Mouse (Mus musculus): ENCODE measurements at regions not wholly inside any gene's neighbourhood (a gene's known extent, or its start where the extent isn't known, plus 50 kb on each side); places are given as distances from the start of the nearest gene placed in this dataset.

DNA sequence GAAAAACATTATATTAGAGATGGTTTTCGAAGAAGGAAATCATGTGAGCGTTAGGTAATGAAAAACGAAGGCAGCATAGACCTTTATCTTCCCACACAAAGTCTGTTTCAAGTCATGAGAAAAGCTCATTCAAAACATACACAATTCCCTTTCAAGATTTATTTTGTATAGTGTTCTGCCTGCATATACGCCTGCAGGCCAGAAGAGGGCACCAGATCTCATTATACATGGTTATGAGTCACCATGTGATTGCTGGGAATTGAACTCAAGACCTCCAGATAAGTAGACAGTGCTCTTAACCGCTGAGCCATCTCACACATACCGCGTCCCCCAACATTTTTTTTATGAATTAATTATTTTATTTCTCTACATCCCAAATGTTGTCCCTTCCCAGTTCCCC, 578.3 kb upstream of the Ccdc54 start:
- Histone ChIP-seq H3K9ac (replicated peaks; ENCODE audit: low read length, poor library complexity, severe bottlenecking) (no peak overlapping the region), H3K9me3 (ENCODE audit: low read length) (no peaks in the 10 kb centered on the region), H3K4me2 (ENCODE audit: low read depth, low read length, poor library complexity, severe bottlenecking) (no peak overlapping the region), H3K4me3 (ENCODE audit: low read depth, low read length) (no peak overlapping the region), H3K27me3 (ENCODE audit: insufficient read depth, low read length) (no peaks in the 10 kb centered on the region), H3K4me1 (ENCODE audit: insufficient read depth, low read length) (no peaks in the 10 kb centered on the region), H3K36me3 (ENCODE audit: insufficient read depth, low read length) (no peaks in the 10 kb centered on the region), H3K27ac (ENCODE audit: low read depth, low read length) (no peak overlapping the region)
- no peak for DNase-seq (ENCODE audit: low spot score)
- no peak for ATAC-seq (ENCODE audit: low FRiP score)
- WGBS: 77% methylated on average over 7 of the region's 7 CpGs
- peak; percentile 24 for TF ChIP-seq CTCF (IDR thresholded peaks at IDR 0.05)

DNA sequence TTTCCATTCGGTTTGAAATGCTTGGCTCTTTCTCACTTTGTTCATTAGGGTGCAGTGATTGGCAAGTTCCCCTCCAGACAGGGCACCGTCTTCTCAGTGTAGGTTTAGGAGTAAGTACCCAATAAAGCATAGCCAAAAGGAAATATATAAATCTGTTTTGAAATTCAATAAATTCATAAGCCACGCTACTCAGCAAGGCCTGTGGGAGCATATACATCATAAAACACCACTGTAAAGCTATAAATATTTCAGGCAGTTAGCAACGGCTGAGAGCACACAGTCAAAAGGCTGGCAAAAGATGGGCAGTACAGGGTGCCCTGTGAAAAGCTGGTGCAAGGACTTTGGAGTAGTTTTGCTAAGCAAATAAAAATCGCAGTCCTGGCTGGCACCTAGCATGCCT, 569.8 kb upstream of the Ccdc54 start:
- no peak for ATAC-seq (ENCODE audit: low FRiP score)

DNA sequence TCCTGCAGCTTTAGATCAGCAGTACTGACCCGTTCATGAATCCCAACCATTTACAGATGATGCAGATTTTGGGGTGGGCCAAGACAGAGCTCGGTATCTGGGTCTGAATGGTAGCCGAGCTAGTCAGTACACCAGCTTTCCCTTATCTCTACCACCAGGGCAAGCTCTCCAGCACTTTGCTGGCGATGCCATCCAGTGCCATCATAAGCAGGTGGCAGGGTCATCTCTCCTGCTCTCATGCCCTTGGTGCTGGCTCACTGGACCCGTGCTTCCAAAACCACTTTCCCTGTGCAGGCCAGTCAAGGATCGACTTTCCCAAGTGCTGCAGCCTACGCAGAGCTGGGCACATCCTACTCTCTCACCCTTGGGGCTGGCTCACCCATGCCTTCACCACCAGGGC, 547.6 kb upstream of the Ccdc54 start:
- DNase-seq (ENCODE audit: low spot score) (no peak), ATAC-seq (ENCODE audit: low FRiP score) (no peak)
- 93% methylated on average over 7 of the region's 7 CpGs for WGBS
- no peak overlapping the region for H3K27ac ChIP-seq (ENCODE audit: low read depth, low read length)
- H3K36me3 ChIP-seq (ENCODE audit: insufficient read depth, low read length): no peaks in the 10 kb centered on the region
- H3K4me2 ChIP-seq (ENCODE audit: low read depth, low read length, poor library complexity, severe bottlenecking): no peak overlapping the region
- no peaks in the 10 kb centered on the region for H3K27me3 ChIP-seq (ENCODE audit: insufficient read depth, low read length)
- H3K4me3 ChIP-seq (ENCODE audit: low read depth, low read length): no peak overlapping the region
- no peak overlapping the region for H3K9ac ChIP-seq (replicated peaks; ENCODE audit: low read length, poor library complexity, severe bottlenecking)
- H3K4me1 ChIP-seq (ENCODE audit: insufficient read depth, low read length): no peaks in the 10 kb centered on the region
- no peak for TF ChIP-seq CTCF (IDR thresholded peaks at IDR 0.05)
- H3K9me3 ChIP-seq (ENCODE audit: low read length): no peaks in the 10 kb centered on the region

More for the DNA sequence above, 569.8 kb upstream of the Ccdc54 start:
- H3K4me3 ChIP-seq (ENCODE audit: low read depth, low read length): no peak overlapping the region
- H3K4me1 ChIP-seq (ENCODE audit: insufficient read depth, low read length): no peaks in the 10 kb centered on the region
- no peak for TF ChIP-seq CTCF (IDR thresholded peaks at IDR 0.05)
- DNase-seq (ENCODE audit: low spot score): no peak
- H3K27me3 ChIP-seq (ENCODE audit: insufficient read depth, low read length): no peaks in the 10 kb centered on the region
- WGBS: 59% methylated on average over 5 of the region's 5 CpGs
- no peaks in the 10 kb centered on the region for H3K9me3 ChIP-seq (ENCODE audit: low read length)
- H3K27ac ChIP-seq (ENCODE audit: low read depth, low read length): no peak overlapping the region
- no peak overlapping the region for H3K9ac ChIP-seq (replicated peaks; ENCODE audit: low read length, poor library complexity, severe bottlenecking)
- H3K36me3 ChIP-seq (ENCODE audit: insufficient read depth, low read length): no peaks in the 10 kb centered on the region
- no peak overlapping the region for H3K4me2 ChIP-seq (ENCODE audit: low read depth, low read length, poor library complexity, severe bottlenecking)

DNA sequence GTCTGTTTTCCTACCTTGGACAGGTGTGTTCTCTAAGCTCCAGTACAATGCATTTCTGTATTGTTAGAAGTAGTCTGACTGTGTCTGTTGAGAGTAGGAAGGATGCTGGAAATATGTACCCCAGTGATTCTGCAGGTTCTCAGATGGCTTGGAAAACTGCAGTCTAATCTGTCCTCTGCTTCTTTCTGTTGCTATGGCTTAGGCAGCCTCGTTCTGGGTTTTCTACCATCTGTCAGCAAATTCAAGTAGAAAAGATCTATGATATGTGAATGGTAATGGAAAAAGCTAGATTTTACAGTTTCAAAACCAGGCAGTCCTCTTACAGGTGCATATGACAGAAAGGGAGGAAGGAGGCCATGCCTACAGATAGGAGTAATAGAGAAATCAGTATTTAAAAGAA, 528.9 kb upstream of the Ccdc54 start:
- peak; percentile 17 for DNase-seq (ENCODE audit: low spot score)
- Histone ChIP-seq H3K4me2 (ENCODE audit: low read depth, low read length, poor library complexity, severe bottlenecking) (no peak overlapping the region), H3K27ac (ENCODE audit: low read depth, low read length) (no peak overlapping the region), H3K9me3 (ENCODE audit: low read length) (no peaks in the 10 kb centered on the region), H3K4me3 (ENCODE audit: low read depth, low read length) (no peak overlapping the region), H3K9ac (replicated peaks; ENCODE audit: low read length, poor library complexity, severe bottlenecking) (no peak overlapping the region), H3K27me3 (ENCODE audit: insufficient read depth, low read length) (no peaks in the 10 kb centered on the region), H3K36me3 (ENCODE audit: insufficient read depth, low read length) (no peaks in the 10 kb centered on the region), H3K4me1 (ENCODE audit: insufficient read depth, low read length) (no peaks in the 10 kb centered on the region)
- no peak for ATAC-seq (ENCODE audit: low FRiP score)
- 70% methylated on average over 1 of the region's 1 CpGs for WGBS
- no peak for TF ChIP-seq CTCF (IDR thresholded peaks at IDR 0.05)

DNA sequence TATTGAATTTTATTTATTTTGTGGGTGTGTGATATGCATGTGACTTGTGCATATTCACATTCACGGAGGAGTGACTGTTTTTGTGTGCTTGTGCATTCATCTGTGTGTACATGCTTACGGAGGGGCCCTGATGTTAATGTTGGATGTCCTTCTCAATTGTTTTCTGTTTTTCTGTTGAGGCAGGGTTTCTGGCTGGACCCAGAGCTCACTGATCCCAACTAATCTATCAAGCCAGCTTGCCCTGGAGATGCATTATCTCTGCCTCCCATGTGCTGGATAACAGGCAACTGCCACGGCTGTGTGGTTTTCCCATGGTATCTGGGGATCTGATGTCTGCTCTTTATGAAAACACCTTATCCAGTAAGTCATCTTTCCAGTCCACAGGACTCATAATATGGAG, 527.4 kb upstream of the Ccdc54 start:
- Histone ChIP-seq H3K27me3 (ENCODE audit: insufficient read depth, low read length) (no peaks in the 10 kb centered on the region), H3K27ac (ENCODE audit: low read depth, low read length) (no peak overlapping the region), H3K36me3 (ENCODE audit: insufficient read depth, low read length) (no peaks in the 10 kb centered on the region), H3K9me3 (ENCODE audit: low read length) (no peaks in the 10 kb centered on the region), H3K4me2 (ENCODE audit: low read depth, low read length, poor library complexity, severe bottlenecking) (no peak overlapping the region), H3K4me1 (ENCODE audit: insufficient read depth, low read length) (no peaks in the 10 kb centered on the region), H3K9ac (replicated peaks; ENCODE audit: low read length, poor library complexity, severe bottlenecking) (no peak overlapping the region), H3K4me3 (ENCODE audit: low read depth, low read length) (0 out of 2 replicates have a peak overlapping the region, but pooled peaks have one; percentile 5)
- 30% methylated on average over 3 of the region's 3 CpGs for WGBS
- no peak for ATAC-seq (ENCODE audit: low FRiP score)
- DNase-seq (ENCODE audit: low spot score): no peak
- no peak for TF ChIP-seq CTCF (IDR thresholded peaks at IDR 0.05)

DNA sequence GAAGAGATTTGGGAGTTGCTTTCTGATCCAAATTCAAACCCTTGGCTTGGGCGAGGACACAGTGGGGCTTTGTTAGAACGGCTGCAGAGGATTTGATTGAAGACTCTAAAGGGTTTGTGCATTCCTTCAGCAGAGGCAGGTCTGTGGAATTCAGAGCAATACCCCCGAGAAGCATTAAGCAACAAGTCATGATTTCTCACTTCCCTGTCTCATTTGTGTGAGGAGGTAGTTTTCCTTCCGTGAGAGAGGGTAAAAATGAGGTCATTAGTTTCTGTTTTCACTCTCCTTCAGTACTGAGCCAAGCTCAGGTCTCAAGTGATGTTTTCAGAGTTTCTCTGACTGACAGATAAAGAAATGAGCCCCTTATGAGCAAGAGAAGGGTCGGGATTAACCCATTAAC, 526.9 kb upstream of the Ccdc54 start:
- no peak for TF ChIP-seq CTCF (IDR thresholded peaks at IDR 0.05)
- Histone ChIP-seq H3K4me3 (ENCODE audit: low read depth, low read length) (peak overlapping the region; percentile 5; the same call in 1 of the 2 replicates), H3K27ac (ENCODE audit: low read depth, low read length) (no peak overlapping the region), H3K9me3 (ENCODE audit: low read length) (no peaks in the 10 kb centered on the region), H3K27me3 (ENCODE audit: insufficient read depth, low read length) (no peaks in the 10 kb centered on the region), H3K4me1 (ENCODE audit: insufficient read depth, low read length) (no peaks in the 10 kb centered on the region), H3K9ac (replicated peaks; ENCODE audit: low read length, poor library complexity, severe bottlenecking) (0 out of 2 replicates have a peak overlapping the region, but pooled peaks have one; percentile 29), H3K4me2 (ENCODE audit: low read depth, low read length, poor library complexity, severe bottlenecking) (peak overlapping the region; percentile 28), H3K36me3 (ENCODE audit: insufficient read depth, low read length) (no peaks in the 10 kb centered on the region)
- DNase-seq (ENCODE audit: low spot score): peak; percentile 6
- 14% methylated on average over 5 of the region's 5 CpGs for WGBS
- ATAC-seq (ENCODE audit: low FRiP score): peak; percentile 62; the same call in 1 of the 2 replicates

All from midbrain, postnatal 0 days (tissue).